Mouse (Mus musculus): ENCODE measurements at regions not wholly inside any gene's neighbourhood (a gene's known extent, or its start where the extent isn't known, plus 50 kb on each side); places are given as distances from the start of the nearest gene placed in this dataset.

GRCm38 (mm10) chr6:5663433-5664175, 61.8 kb upstream of the Dync1i1 start:
- H3K27ac ChIP-seq (ENCODE audit: low read depth, low read length): no peak overlapping the region
- no peak overlapping the region for H3K9ac ChIP-seq (ENCODE audit: low read depth, low read length)
- no peaks in the 10 kb centered on the region for H3K4me1 ChIP-seq (replicated peaks; ENCODE audit: control insufficient read depth, insufficient read depth, low read length)
- ATAC-seq (ENCODE audit: low FRiP score) (no peak), DNase-seq (ENCODE audit: low spot score) (no peak)
- H3K36me3 ChIP-seq (ENCODE audit: control insufficient read depth, insufficient read depth, low read length): no peaks in the 10 kb centered on the region
- H3K4me2 ChIP-seq (replicated peaks; ENCODE audit: low read depth, low read length): no peak overlapping the region
- no peaks in the 10 kb centered on the region for H3K27me3 ChIP-seq (ENCODE audit: control insufficient read depth, insufficient read depth, low read length)
- H3K4me3 ChIP-seq (ENCODE audit: low read depth, low read length): no peak overlapping the region
- WGBS: 87% methylated on average over 11 of the region's 11 CpGs
- no peaks in the 10 kb centered on the region for H3K9me3 ChIP-seq (ENCODE audit: control insufficient read depth, low read length)

GRCm38 (mm10) chr6:5645150-5645732, 80.2 kb upstream of the Dync1i1 start:
- Histone ChIP-seq H3K9ac (ENCODE audit: low read depth, low read length) (no peak overlapping the region), H3K4me3 (ENCODE audit: low read depth, low read length) (no peak overlapping the region), H3K27me3 (ENCODE audit: control insufficient read depth, insufficient read depth, low read length) (no peaks in the 10 kb centered on the region), H3K4me2 (replicated peaks; ENCODE audit: low read depth, low read length) (no peak overlapping the region), H3K9me3 (ENCODE audit: control insufficient read depth, low read length) (no peaks in the 10 kb centered on the region), H3K4me1 (replicated peaks; ENCODE audit: control insufficient read depth, insufficient read depth, low read length) (no peaks in the 10 kb centered on the region), H3K36me3 (ENCODE audit: control insufficient read depth, insufficient read depth, low read length) (no peaks in the 10 kb centered on the region), H3K27ac (ENCODE audit: low read depth, low read length) (no peak overlapping the region)
- WGBS: 24% methylated on average over 9 of the region's 9 CpGs
- DNase-seq (ENCODE audit: low spot score) (peak; percentile 85), ATAC-seq (ENCODE audit: low FRiP score) (peak; percentile 65)

GRCm38 (mm10) chr6:5634222-5634621, 91.2 kb upstream of the Dync1i1 start:
- WGBS: 91% methylated on average over 9 of the region's 9 CpGs
- Histone ChIP-seq H3K9me3 (ENCODE audit: control insufficient read depth, low read length) (no peaks in the 10 kb centered on the region), H3K36me3 (ENCODE audit: control insufficient read depth, insufficient read depth, low read length) (no peaks in the 10 kb centered on the region), H3K9ac (ENCODE audit: low read depth, low read length) (no peak overlapping the region), H3K27ac (ENCODE audit: low read depth, low read length) (no peak overlapping the region), H3K4me3 (ENCODE audit: low read depth, low read length) (no peak overlapping the region), H3K4me2 (replicated peaks; ENCODE audit: low read depth, low read length) (no peak overlapping the region), H3K27me3 (ENCODE audit: control insufficient read depth, insufficient read depth, low read length) (no peaks in the 10 kb centered on the region), H3K4me1 (replicated peaks; ENCODE audit: control insufficient read depth, insufficient read depth, low read length) (no peaks in the 10 kb centered on the region)
- DNase-seq (ENCODE audit: low spot score): no peak
- ATAC-seq (ENCODE audit: low FRiP score): no peak

GRCm38 (mm10) chr6:5633036-5633708, 92.3 kb upstream of the Dync1i1 start:
- DNase-seq (ENCODE audit: low spot score): peak; percentile 82
- Histone ChIP-seq H3K36me3 (ENCODE audit: control insufficient read depth, insufficient read depth, low read length) (no peaks in the 10 kb centered on the region), H3K9me3 (ENCODE audit: control insufficient read depth, low read length) (no peaks in the 10 kb centered on the region), H3K4me2 (replicated peaks; ENCODE audit: low read depth, low read length) (no peak overlapping the region), H3K9ac (ENCODE audit: low read depth, low read length) (no peak overlapping the region), H3K27me3 (ENCODE audit: control insufficient read depth, insufficient read depth, low read length) (no peaks in the 10 kb centered on the region), H3K4me1 (replicated peaks; ENCODE audit: control insufficient read depth, insufficient read depth, low read length) (no peaks in the 10 kb centered on the region), H3K27ac (ENCODE audit: low read depth, low read length) (no peak overlapping the region), H3K4me3 (ENCODE audit: low read depth, low read length) (no peak overlapping the region)
- WGBS: 29% methylated on average over 10 of the region's 10 CpGs
- ATAC-seq (ENCODE audit: low FRiP score): no peak

GRCm38 (mm10) chr6:5624085-5624484, 101.4 kb upstream of the Dync1i1 start:
- Histone ChIP-seq H3K36me3 (ENCODE audit: control insufficient read depth, insufficient read depth, low read length) (no peaks in the 10 kb centered on the region), H3K4me1 (replicated peaks; ENCODE audit: control insufficient read depth, insufficient read depth, low read length) (no peaks in the 10 kb centered on the region), H3K9ac (ENCODE audit: low read depth, low read length) (no peak overlapping the region), H3K27me3 (ENCODE audit: control insufficient read depth, insufficient read depth, low read length) (no peaks in the 10 kb centered on the region), H3K4me3 (ENCODE audit: low read depth, low read length) (no peak overlapping the region), H3K27ac (ENCODE audit: low read depth, low read length) (no peak overlapping the region), H3K9me3 (ENCODE audit: control insufficient read depth, low read length) (no peaks in the 10 kb centered on the region), H3K4me2 (replicated peaks; ENCODE audit: low read depth, low read length) (no peak overlapping the region)
- WGBS: 86% methylated on average over 2 of the region's 2 CpGs
- ATAC-seq (ENCODE audit: low FRiP score) (no peak), DNase-seq (ENCODE audit: low spot score) (no peak)

- no peak for ATAC-seq (ENCODE audit: low FRiP score)
- H3K9ac ChIP-seq (ENCODE audit: low read depth, low read length): no peak overlapping the region
- WGBS: 87% methylated on average over 3 of the region's 3 CpGs
- H3K4me2 ChIP-seq (replicated peaks; ENCODE audit: low read depth, low read length): no peak overlapping the region
- no peaks in the 10 kb centered on the region for H3K27me3 ChIP-seq (ENCODE audit: control insufficient read depth, insufficient read depth, low read length)
- no peak overlapping the region for H3K27ac ChIP-seq (ENCODE audit: low read depth, low read length)
- H3K36me3 ChIP-seq (ENCODE audit: control insufficient read depth, insufficient read depth, low read length): no peaks in the 10 kb centered on the region
- H3K4me3 ChIP-seq (ENCODE audit: low read depth, low read length): no peak overlapping the region
- no peaks in the 10 kb centered on the region for H3K9me3 ChIP-seq (ENCODE audit: control insufficient read depth, low read length)
- DNase-seq (ENCODE audit: low spot score): no peak
- H3K4me1 ChIP-seq (replicated peaks; ENCODE audit: control insufficient read depth, insufficient read depth, low read length): no peaks in the 10 kb centered on the region
Observed at GRCm38 (mm10) chr6:5621582-5621981, 103.9 kb upstream of the Dync1i1 start.

GRCm38 (mm10) chr6:5594011-5594410, 97.9 kb upstream of the Pdk4 start:
- Histone ChIP-seq H3K4me3 (ENCODE audit: low read depth, low read length) (no peak overlapping the region), H3K4me2 (replicated peaks; ENCODE audit: low read depth, low read length) (no peak overlapping the region), H3K27ac (ENCODE audit: low read depth, low read length) (no peak overlapping the region), H3K9me3 (ENCODE audit: control insufficient read depth, low read length) (no peaks in the 10 kb centered on the region), H3K36me3 (ENCODE audit: control insufficient read depth, insufficient read depth, low read length) (no peaks in the 10 kb centered on the region), H3K4me1 (replicated peaks; ENCODE audit: control insufficient read depth, insufficient read depth, low read length) (no peaks in the 10 kb centered on the region), H3K27me3 (ENCODE audit: control insufficient read depth, insufficient read depth, low read length) (no peaks in the 10 kb centered on the region), H3K9ac (ENCODE audit: low read depth, low read length) (no peak overlapping the region)
- ATAC-seq (ENCODE audit: low FRiP score) (no peak), DNase-seq (ENCODE audit: low spot score) (no peak)
- WGBS: 79% methylated on average over 6 of the region's 6 CpGs

- Histone ChIP-seq H3K27me3 (ENCODE audit: control insufficient read depth, insufficient read depth, low read length) (no peaks in the 10 kb centered on the region), H3K27ac (ENCODE audit: low read depth, low read length) (no peak overlapping the region), H3K9ac (ENCODE audit: low read depth, low read length) (no peak overlapping the region), H3K9me3 (ENCODE audit: control insufficient read depth, low read length) (no peaks in the 10 kb centered on the region), H3K36me3 (ENCODE audit: control insufficient read depth, insufficient read depth, low read length) (no peaks in the 10 kb centered on the region), H3K4me1 (replicated peaks; ENCODE audit: control insufficient read depth, insufficient read depth, low read length) (no peaks in the 10 kb centered on the region), H3K4me3 (ENCODE audit: low read depth, low read length) (no peak overlapping the region), H3K4me2 (replicated peaks; ENCODE audit: low read depth, low read length) (no peak overlapping the region)
- ATAC-seq (ENCODE audit: low FRiP score): peak; percentile 76
- WGBS: 8% methylated on average over 10 of the region's 10 CpGs
- peak; percentile 87 for DNase-seq (ENCODE audit: low spot score)
Observed at GRCm38 (mm10) chr6:5589635-5590034, 93.5 kb upstream of the Pdk4 start.

Measured in hindbrain, embryonic 11.5 days (tissue).